Mouse (Mus musculus) bone marrow, adult 2 months (tissue): ENCODE measurements around the gene Sept4.

Experiments
- CTCF ChIP-seq: fragments of 200-500 bp; IDR thresholded peaks from 2 replicates; pipeline ENCODE4 v1.5.1; 2011; ENCODE audit warnings: low read length, control low read depth; ENCODE audit not compliant: control insufficient read depth, insufficient read depth
- POLR2A ChIP-seq: fragments of 200-500 bp; IDR thresholded peaks from 2 replicates; pipeline ENCODE4 v1.6.1; 2011; ENCODE audit warnings: low read depth, mild to moderate bottlenecking, control low read depth, low read length, borderline replicate concordance; ENCODE audit not compliant: control insufficient read depth

DNA sequence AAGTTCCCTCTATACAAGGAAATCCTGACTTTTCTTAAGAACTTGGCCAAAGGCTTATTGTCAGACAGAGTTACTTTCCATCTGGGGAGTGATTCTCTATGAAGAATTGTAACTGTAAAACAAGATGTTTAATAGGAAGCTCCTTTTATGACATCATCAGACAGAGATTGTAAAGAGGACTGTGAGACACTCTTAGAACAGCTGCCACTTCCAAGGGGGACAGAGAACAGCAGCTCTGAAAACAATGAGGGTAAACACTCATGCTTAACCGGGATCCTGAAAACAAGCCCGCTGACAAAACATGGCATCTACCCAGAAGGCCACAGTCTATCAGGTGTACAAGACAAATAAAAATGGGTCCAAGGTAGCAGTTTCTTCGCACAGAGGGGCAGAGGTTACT, 2.2 kb upstream of the Sept4 start, which contains the start of gene Gm11492:
- TF ChIP-seq POLR2A = no peak
- no peak for TF ChIP-seq CTCF
